Mouse (Mus musculus): ENCODE results near the gene Cyb561a3. TPM values are rescaled to one million over a fixed set of nuclear protein-coding genes. Genes with fewer than 3 reads are reported as not detected.

The Cyb561a3 gene
- polyA plus RNA-seq, 1 experiment from 2014 or later = 18.8 TPM

- WGBS = 96% methylated on average over 2 of the region's 2 CpGs
Measured at GRCm38 (mm10) chr19:10599648-10600047, 22.7 kb downstream of the Cyb561a3 start.

GRCm38 (mm10) chr19:10602247-10602769 lies 25.3 kb downstream of the Cyb561a3 start:
- Histone ChIP-seq H3K27ac (peak overlapping the region; percentile 94), H3K4me3 (replicated peaks) (peak overlapping the region; percentile 33), H3K27me3 (no peaks in the 10 kb centered on the region), H3K9me3 (no peaks in the 10 kb centered on the region), H3K36me3 (peaks cover 30% of the 10 kb centered on the region), H3K4me1 (replicated peaks) (peaks cover 39% of the 10 kb centered on the region), H3K4me2 (replicated peaks) (peak overlapping the region; percentile 58), H3K9ac (replicated peaks) (peak overlapping the region; percentile 73)
- WGBS = 1% methylated on average over 6 of the region's 6 CpGs
- ATAC-seq = peak; percentile 54

More at GRCm38 (mm10) chr19:10599648-10600047, 22.7 kb downstream of the Cyb561a3 start:
- H3K4me2 ChIP-seq (replicated peaks) = no peak overlapping the region
- ATAC-seq = no peak
- H3K4me3 ChIP-seq (replicated peaks) = no peak overlapping the region
- H3K27ac ChIP-seq = no peak overlapping the region
- H3K9me3 ChIP-seq = no peaks in the 10 kb centered on the region
- H3K9ac ChIP-seq (replicated peaks) = no peak overlapping the region
- H3K27me3 ChIP-seq = no peaks in the 10 kb centered on the region
- peaks cover 52% of the 10 kb centered on the region for H3K36me3 ChIP-seq
- peaks cover 24% of the 10 kb centered on the region for H3K4me1 ChIP-seq (replicated peaks)

GRCm38 (mm10) chr19:10602787-10603186 lies 25.8 kb downstream of the Cyb561a3 start:
- Histone ChIP-seq H3K4me2 (replicated peaks) (peak overlapping the region; percentile 58), H3K9ac (replicated peaks) (peak overlapping the region; percentile 73), H3K27ac (peak overlapping the region; percentile 94), H3K36me3 (peaks cover 31% of the 10 kb centered on the region), H3K4me3 (replicated peaks) (peak overlapping the region; percentile 33), H3K27me3 (no peaks in the 10 kb centered on the region), H3K9me3 (no peaks in the 10 kb centered on the region), H3K4me1 (replicated peaks) (peaks cover 44% of the 10 kb centered on the region)
- peak; percentile 69 for ATAC-seq
- WGBS = 2% methylated on average over 9 of the region's 9 CpGs

- Histone ChIP-seq H3K9me3 (no peaks in the 10 kb centered on the region), H3K36me3 (peaks cover 32% of the 10 kb centered on the region), H3K27me3 (no peaks in the 10 kb centered on the region), H3K4me1 (replicated peaks) (peaks cover 45% of the 10 kb centered on the region), H3K4me3 (replicated peaks) (no peak overlapping the region), H3K4me2 (replicated peaks) (peak overlapping the region; percentile 84; the same call in 1 of the 2 replicates), H3K9ac (replicated peaks) (0 out of 2 replicates have a peak overlapping the region, but pooled peaks have one; percentile 73), H3K27ac (peak overlapping the region; percentile 94; the same call in 1 of the 2 replicates)
- 89% methylated on average over 18 of the region's 18 CpGs for WGBS
- no peak for ATAC-seq
Measured at GRCm38 (mm10) chr19:10603660-10604523, 26.9 kb downstream of the Cyb561a3 start.

- Histone ChIP-seq H3K9ac (replicated peaks) (peak overlapping the region; percentile 78), H3K27me3 (no peaks in the 10 kb centered on the region), H3K27ac (peak overlapping the region; percentile 94), H3K4me1 (replicated peaks) (peaks cover 45% of the 10 kb centered on the region), H3K9me3 (no peaks in the 10 kb centered on the region), H3K4me2 (replicated peaks) (peak overlapping the region; percentile 84), H3K4me3 (replicated peaks) (peak overlapping the region; percentile 92), H3K36me3 (peaks cover 32% of the 10 kb centered on the region)
- 61% methylated on average over 3 of the region's 3 CpGs for WGBS
- no peak for ATAC-seq
Measured at GRCm38 (mm10) chr19:10604534-10604933, 27.6 kb downstream of the Cyb561a3 start.

GRCm38 (mm10) chr19:10605293-10605900 lies 28.4 kb downstream of the Cyb561a3 start, which contains the start of the genes Ddb1 and Tkfc:
Gene Ddb1, plus strand, starts transcription at chr19:10605327.
Gene Tkfc, minus strand, starts transcription at chr19:10605654.
- Histone ChIP-seq H3K9me3 (no peaks in the 10 kb centered on the region), H3K9ac (replicated peaks) (peak within 1 kb of the TSS; percentile 91), H3K27me3 (no peaks in the 10 kb centered on the region), H3K27ac (peak within 1 kb of the TSS; percentile 94), H3K4me3 (replicated peaks) (peak within 1 kb of the TSS; percentile 92), H3K4me2 (replicated peaks) (peak within 1 kb of the TSS; percentile 84), H3K36me3 (peaks cover 32% of the 10 kb centered on the region), H3K4me1 (replicated peaks) (peaks cover 45% of the 10 kb centered on the region)
- WGBS = under 1% methylated on average over 49 of the region's 49 CpGs
- ATAC-seq = peak; percentile 97

GRCm38 (mm10) chr19:10605901-10606622 lies 29.1 kb downstream of the Cyb561a3 start:
- Histone ChIP-seq H3K4me3 (replicated peaks) (peak overlapping the region; percentile 92), H3K27ac (peak overlapping the region; percentile 94), H3K9me3 (no peaks in the 10 kb centered on the region), H3K9ac (replicated peaks) (peak overlapping the region; percentile 91), H3K4me1 (replicated peaks) (peaks cover 45% of the 10 kb centered on the region), H3K36me3 (peaks cover 37% of the 10 kb centered on the region), H3K4me2 (replicated peaks) (peak overlapping the region; percentile 84), H3K27me3 (no peaks in the 10 kb centered on the region)
- ATAC-seq = no peak
- WGBS = 9% methylated on average over 20 of the region's 20 CpGs

DNA sequence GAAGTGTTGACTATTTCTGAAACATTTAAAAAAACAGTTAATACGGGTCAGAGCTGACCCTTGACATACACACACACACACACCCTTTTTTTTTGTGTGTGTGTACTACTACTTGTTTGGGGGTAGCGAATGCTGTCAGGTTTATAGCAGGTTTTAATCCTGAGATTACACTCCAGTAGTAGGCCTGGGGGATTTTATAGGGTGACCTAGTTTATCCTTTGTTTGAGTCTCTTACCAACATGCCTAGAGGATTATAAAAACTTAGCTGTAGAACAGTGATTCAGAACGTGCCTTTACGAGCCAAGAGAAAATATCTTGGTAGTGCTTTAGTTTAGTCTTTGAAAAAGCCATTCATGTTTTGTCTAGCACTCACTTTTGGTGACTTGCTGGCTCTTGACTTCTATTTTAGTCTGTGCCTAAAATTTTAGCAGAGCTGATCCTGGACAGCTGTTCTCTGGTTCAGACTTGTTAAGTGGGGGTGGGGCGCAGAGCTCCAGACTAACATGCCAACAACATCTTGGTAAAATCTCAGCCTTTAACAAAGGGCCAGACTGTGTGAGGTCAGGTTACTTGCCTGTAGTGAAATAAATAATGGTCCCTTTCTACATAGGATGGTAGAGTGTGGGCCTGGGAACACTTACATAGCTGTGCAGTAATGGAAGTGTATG lies 31.7 kb downstream of the Cyb561a3 start:
- H3K27ac ChIP-seq = no peak overlapping the region
- H3K27me3 ChIP-seq = no peaks in the 10 kb centered on the region
- no peaks in the 10 kb centered on the region for H3K9me3 ChIP-seq
- H3K36me3 ChIP-seq = peaks cover 63% of the 10 kb centered on the region
- 92% methylated on average over 5 of the region's 5 CpGs for WGBS
- no peak for ATAC-seq
- no peak overlapping the region for H3K9ac ChIP-seq (replicated peaks)
- H3K4me3 ChIP-seq (replicated peaks) = no peak overlapping the region
- peaks cover 29% of the 10 kb centered on the region for H3K4me1 ChIP-seq (replicated peaks)
- H3K4me2 ChIP-seq (replicated peaks) = no peak overlapping the region

GRCm38 (mm10) chr19:10634106-10634871 lies 57.3 kb downstream of the Cyb561a3 start, which contains the start of gene Vwce:
Gene Vwce, plus strand, starts transcription at chr19:10634213.
- ATAC-seq = peak; percentile 90

GRCm38 (mm10) chr19:10634872-10635318 lies 57.9 kb downstream of the Cyb561a3 start:
- peaks cover 18% of the 10 kb centered on the region for H3K36me3 ChIP-seq
- H3K9me3 ChIP-seq = no peaks in the 10 kb centered on the region
- H3K4me2 ChIP-seq (replicated peaks) = peak overlapping the region; percentile 89
- H3K4me3 ChIP-seq (replicated peaks) = peak overlapping the region; percentile 44
- H3K9ac ChIP-seq (replicated peaks) = peak overlapping the region; percentile 66
- ATAC-seq = peak; percentile 89
- H3K4me1 ChIP-seq (replicated peaks) = peaks cover 18% of the 10 kb centered on the region
- no peak overlapping the region for H3K27ac ChIP-seq
- peaks cover 16% of the 10 kb centered on the region; the same call in 1 of the 2 replicates for H3K27me3 ChIP-seq
- WGBS = 10% methylated on average over 21 of the region's 21 CpGs

More at GRCm38 (mm10) chr19:10634106-10634871, 57.3 kb downstream of the Cyb561a3 start, which contains the start of gene Vwce:
- no peaks in the 10 kb centered on the region for H3K9me3 ChIP-seq
- H3K4me2 ChIP-seq (replicated peaks) = peak within 1 kb of the TSS; percentile 89
- WGBS = 2% methylated on average over 32 of the region's 32 CpGs
- peak within 1 kb of the TSS; percentile 66 for H3K9ac ChIP-seq (replicated peaks)
- H3K4me3 ChIP-seq (replicated peaks) = peak within 1 kb of the TSS; percentile 44
- no peak within 1 kb of the TSS for H3K27ac ChIP-seq
- H3K27me3 ChIP-seq = peaks cover 16% of the 10 kb centered on the region; the same call in 1 of the 2 replicates
- peaks cover 24% of the 10 kb centered on the region for H3K36me3 ChIP-seq
- peaks cover 18% of the 10 kb centered on the region for H3K4me1 ChIP-seq (replicated peaks)

Data from midbrain, embryonic 13.5 days (tissue).